Mouse (Mus musculus) kidney, embryonic 15.5 days (tissue): Measurements from ENCODE around the gene Mosmo. TPM values are rescaled to one million over a fixed set of nuclear protein-coding genes. Genes with fewer than 3 reads are reported as not detected.
A peak's percentile ranks its signal among the peaks of the same experiment; 100 is the strongest.

ENCODE experiments used
- ATAC-seq: fragments of 200-750 bp; cut with Nextera tagmentation; replicated peaks from 2 replicates; pipeline ENCODE4 v1.8.0; 2017; ENCODE audit warnings: moderate TSS enrichment; ENCODE audit not compliant: low FRiP score
- H3K27ac ChIP-seq: fragments of 300-500 bp; sonication (generic); 2 replicates; pipeline ENCODE4 v1.5.1; 2015; ENCODE audit warnings: mild to moderate bottlenecking, inconsistent platforms
- H3K27me3 ChIP-seq: fragments of 300-500 bp; sonication (generic); 2 replicates; pipeline ENCODE4 v1.6.1; 2015; ENCODE audit warnings: inconsistent platforms
- H3K36me3 ChIP-seq: fragments of 300-500 bp; sonication (generic); 2 replicates; pipeline ENCODE4 v1.6.1; 2015; ENCODE audit warnings: inconsistent platforms
- H3K4me1 ChIP-seq: fragments of 300-500 bp; sonication (generic); 2 replicates; pipeline ENCODE4 v1.6.1; 2015; ENCODE audit warnings: inconsistent platforms
- H3K4me2 ChIP-seq: fragments of 300-500 bp; sonication (generic); 2 replicates; pipeline ENCODE4 v1.6.1; 2015; ENCODE audit warnings: moderate library complexity, mild to moderate bottlenecking, inconsistent platforms
- H3K4me3 ChIP-seq: fragments of 300-500 bp; sonication (generic); replicated peaks from 2 replicates; pipeline ENCODE4 v1.5.1; 2015; ENCODE audit warnings: mild to moderate bottlenecking, inconsistent platforms
- H3K9ac ChIP-seq: fragments of 300-500 bp; sonication (generic); 2 replicates; pipeline ENCODE4 v1.6.1; 2015; ENCODE audit warnings: mild to moderate bottlenecking, inconsistent platforms
- H3K9me3 ChIP-seq: fragments of 300-500 bp; sonication (generic); replicated peaks from 2 replicates; pipeline ENCODE4 v1.6.1; 2016; ENCODE audit warnings: inconsistent platforms
- WGBS: fragments of 180-500 bp; shearing (Covaris S2); methylation state at CpG from one replicate; pipeline ENCODE4 v1.1.7; 2015; ENCODE audit warnings: mixed read lengths; 5-methylcytosine and 5-hydroxymethylcytosine counted together
- polyA plus RNA-seq: library from polyadenylated mRNA; unstranded; fragments of >200 nt; fragmentation: Nextera tagmentation; extraction: Ambion mirVana; gene quantifications from 2 replicates; pipeline ENCODE4 v1.2.1, GENCODE M21; 2015

Gene Mosmo
- polyA plus RNA-seq, 1 experiment from 2014 or later: 13.3 TPM

GRCm38 (mm10) chr7:120677764-120678531, 530 bp downstream of the Mosmo start:
- Histone ChIP-seq H3K27me3 (no peaks in the 10 kb centered on the region), H3K36me3 (no peaks in the 10 kb centered on the region), H3K9ac (peak overlapping the region; percentile 89), H3K4me3 (peak overlapping the region; percentile 92), H3K4me1 (peaks cover 26% of the 10 kb centered on the region), H3K4me2 (peak overlapping the region; percentile 88), H3K27ac (peak overlapping the region; percentile 66; the same call in 1 of the 2 replicates), H3K9me3 (no peaks in the 10 kb centered on the region)
- peak; percentile 43 for ATAC-seq
- WGBS: 1% methylated on average over 42 of the region's 42 CpGs

DNA sequence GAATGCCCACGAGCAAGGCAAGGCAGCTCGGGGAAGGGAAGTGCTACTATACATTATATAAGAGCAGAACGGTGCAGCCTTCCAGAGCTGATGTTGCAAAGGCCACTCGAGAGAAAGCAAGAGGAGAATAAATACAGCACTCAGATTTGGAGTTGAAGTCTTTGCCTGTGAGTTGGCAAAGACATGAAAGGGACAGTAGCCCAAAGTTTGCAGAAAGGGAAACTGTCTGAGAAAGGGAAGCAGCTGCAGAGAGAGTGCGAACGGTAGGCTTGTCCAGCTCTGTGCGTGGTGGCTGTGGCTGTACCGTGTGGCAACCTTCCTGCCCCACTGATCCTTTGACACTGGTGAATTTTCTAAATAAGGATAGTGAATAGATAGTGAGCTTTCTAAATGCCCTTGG, 1.6 kb downstream of the Mosmo start:
- Histone ChIP-seq H3K4me1 (peaks cover 26% of the 10 kb centered on the region), H3K9me3 (no peaks in the 10 kb centered on the region), H3K4me3 (peak overlapping the region; percentile 92), H3K27me3 (no peaks in the 10 kb centered on the region), H3K27ac (0 out of 2 replicates have a peak overlapping the region, but pooled peaks have one; percentile 2), H3K36me3 (no peaks in the 10 kb centered on the region), H3K4me2 (peak overlapping the region; percentile 88), H3K9ac (0 out of 2 replicates have a peak overlapping the region, but pooled peaks have one; percentile 10)
- ATAC-seq: no peak
- WGBS: 45% methylated on average over 8 of the region's 8 CpGs

GRCm38 (mm10) chr7:120682002-120682401, 4.6 kb downstream of the Mosmo start:
- H3K36me3 ChIP-seq: no peaks in the 10 kb centered on the region
- no peak overlapping the region for H3K4me3 ChIP-seq
- H3K4me2 ChIP-seq: no peak overlapping the region
- H3K9me3 ChIP-seq: no peaks in the 10 kb centered on the region
- H3K27ac ChIP-seq: no peak overlapping the region
- H3K27me3 ChIP-seq: no peaks in the 10 kb centered on the region
- no peak for ATAC-seq
- peaks cover 33% of the 10 kb centered on the region for H3K4me1 ChIP-seq
- 70% methylated on average over 4 of the region's 4 CpGs for WGBS
- H3K9ac ChIP-seq: no peak overlapping the region

DNA sequence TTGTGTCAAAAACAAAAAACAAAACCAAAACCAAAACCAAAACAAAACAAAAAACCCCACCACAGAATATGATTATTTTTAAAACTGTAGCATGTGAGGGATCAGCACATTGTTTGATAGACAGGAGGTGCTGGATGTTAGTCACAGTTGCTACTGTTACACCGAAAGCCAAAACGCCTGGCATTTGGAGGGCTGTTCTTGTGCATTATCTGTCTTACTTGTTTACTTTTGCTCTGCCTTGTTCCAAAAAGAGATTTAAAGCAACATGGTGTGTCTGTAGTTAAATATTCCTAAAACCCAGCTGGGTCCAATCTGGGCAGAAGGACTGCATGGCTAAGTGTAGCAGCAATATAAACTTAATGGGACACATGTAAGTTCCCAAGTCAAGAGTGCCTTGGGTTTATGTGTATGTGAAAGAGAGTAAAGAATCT, 7.3 kb downstream of the Mosmo start:
- Histone ChIP-seq H3K4me2 (no peak overlapping the region), H3K4me1 (peaks cover 15% of the 10 kb centered on the region), H3K4me3 (no peak overlapping the region), H3K9me3 (no peaks in the 10 kb centered on the region), H3K27me3 (no peaks in the 10 kb centered on the region), H3K36me3 (no peaks in the 10 kb centered on the region), H3K9ac (no peak overlapping the region), H3K27ac (no peak overlapping the region)
- ATAC-seq: no peak
- WGBS: 68% methylated on average over 2 of the region's 2 CpGs

DNA sequence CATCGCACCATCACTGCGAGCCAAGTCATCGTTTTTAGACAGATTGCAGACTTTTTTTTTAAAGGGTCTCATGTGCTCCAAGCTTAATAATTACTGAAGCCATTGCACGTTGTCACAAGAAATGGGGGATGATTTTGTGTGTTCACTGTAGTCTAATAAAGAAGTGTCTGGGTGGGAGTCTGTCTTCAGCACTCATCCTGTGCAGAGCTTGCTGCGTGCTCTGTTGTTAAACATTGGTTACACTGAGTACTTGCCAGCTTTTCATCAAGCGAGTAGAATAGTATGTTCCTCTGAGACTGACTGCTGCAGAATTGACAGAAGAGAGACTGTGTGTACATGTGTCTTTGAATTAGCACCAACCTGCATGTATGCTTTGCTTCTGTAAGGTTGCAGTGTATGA, 7.8 kb downstream of the Mosmo start:
- Histone ChIP-seq H3K4me1 (peaks cover 15% of the 10 kb centered on the region), H3K27ac (peak overlapping the region; percentile 23; the same call in 1 of the 2 replicates), H3K9ac (no peak overlapping the region), H3K27me3 (no peaks in the 10 kb centered on the region), H3K4me3 (no peak overlapping the region), H3K9me3 (no peaks in the 10 kb centered on the region), H3K36me3 (no peaks in the 10 kb centered on the region), H3K4me2 (no peak overlapping the region)
- ATAC-seq: no peak
- 68% methylated on average over 6 of the region's 6 CpGs for WGBS

GRCm38 (mm10) chr7:120690634-120691033, 13.2 kb downstream of the Mosmo start:
- ATAC-seq: no peak
- no peak overlapping the region for H3K27ac ChIP-seq
- WGBS: 74% methylated on average over 4 of the region's 4 CpGs

DNA sequence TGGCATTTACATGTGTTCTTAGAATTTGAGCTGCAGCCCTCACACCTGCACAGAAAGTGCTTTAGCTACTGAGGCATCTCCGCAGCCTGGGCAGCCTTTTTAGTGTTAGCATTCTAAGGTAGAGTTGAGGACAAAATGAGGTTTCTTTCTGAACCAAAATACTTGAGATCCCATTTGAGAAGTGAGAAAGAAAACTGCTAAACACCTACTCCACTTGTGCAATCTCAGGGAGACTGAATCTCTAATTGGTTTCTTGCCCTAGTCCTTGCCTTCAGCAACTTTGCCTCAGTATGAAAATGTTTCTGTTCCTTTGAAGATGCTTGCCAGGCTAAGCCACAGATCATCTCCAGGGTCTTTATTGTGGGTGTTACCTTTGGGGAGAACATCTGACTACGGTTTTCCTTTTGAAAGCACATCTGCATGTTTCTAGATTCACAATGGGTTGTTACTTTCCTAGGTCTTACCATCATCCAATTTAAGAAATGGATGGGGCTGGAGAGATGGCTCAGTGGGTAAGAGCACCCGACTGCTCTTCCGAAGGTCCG, 16.5 kb downstream of the Mosmo start:
- H3K4me2 ChIP-seq: no peak overlapping the region
- peaks cover 22% of the 10 kb centered on the region for H3K36me3 ChIP-seq
- no peaks in the 10 kb centered on the region for H3K4me1 ChIP-seq
- no peak overlapping the region for H3K4me3 ChIP-seq
- no peak for ATAC-seq
- no peaks in the 10 kb centered on the region for H3K9me3 ChIP-seq
- no peak overlapping the region for H3K27ac ChIP-seq
- H3K27me3 ChIP-seq: no peaks in the 10 kb centered on the region
- WGBS: 93% methylated on average over 5 of the region's 5 CpGs
- no peak overlapping the region for H3K9ac ChIP-seq

More at GRCm38 (mm10) chr7:120690634-120691033, 13.2 kb downstream of the Mosmo start:
- Histone ChIP-seq H3K4me1 (0 out of 2 replicates have a peak, but pooled peaks cover 1% of the 10 kb centered on the region), H3K9ac (no peak overlapping the region), H3K27me3 (no peaks in the 10 kb centered on the region), H3K9me3 (no peaks in the 10 kb centered on the region), H3K4me2 (no peak overlapping the region), H3K4me3 (no peak overlapping the region), H3K36me3 (peaks cover 16% of the 10 kb centered on the region; the same call in 1 of the 2 replicates)

DNA sequence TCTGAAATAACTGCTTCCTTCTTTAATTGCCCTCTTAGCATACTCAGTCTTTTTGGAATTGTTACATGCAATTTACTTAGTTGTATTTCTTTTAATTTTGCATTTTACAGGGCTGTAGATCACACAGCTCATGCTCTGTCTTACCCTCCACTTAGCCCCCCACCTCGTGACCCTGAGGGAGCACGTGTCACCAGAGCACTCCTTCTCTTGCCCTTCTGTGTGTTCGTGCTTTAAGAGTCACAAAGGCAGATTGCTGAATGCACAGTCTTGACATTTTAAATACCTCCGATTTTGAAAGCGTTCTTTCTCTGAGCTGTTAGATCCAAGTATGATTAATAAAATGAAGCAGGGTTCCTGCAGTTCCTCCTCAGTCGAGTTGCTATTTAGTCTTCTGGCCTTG, 17.8 kb downstream of the Mosmo start:
- no peak for ATAC-seq
- 28% methylated on average over 6 of the region's 6 CpGs for WGBS

DNA sequence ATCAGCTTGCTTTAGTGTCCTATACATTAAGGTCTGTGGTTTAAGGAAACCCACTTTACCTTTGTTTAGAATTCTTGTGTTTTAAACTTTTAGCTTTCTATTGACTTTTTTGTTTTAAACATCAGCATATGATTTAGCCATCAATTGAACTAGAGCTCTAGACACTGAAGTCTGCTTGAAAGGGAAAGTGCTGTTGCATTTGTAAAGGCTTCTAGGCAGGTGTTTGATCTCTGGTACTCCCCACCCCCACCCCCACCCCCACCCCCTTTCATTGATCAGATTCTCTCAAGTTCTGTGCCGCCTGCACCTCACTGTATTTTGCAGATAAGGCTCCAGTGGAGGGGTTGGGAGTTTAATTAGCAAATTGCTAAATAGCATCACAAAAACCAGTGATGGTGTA, 18.2 kb downstream of the Mosmo start:
- Histone ChIP-seq H3K4me3 (no peak overlapping the region), H3K36me3 (peaks cover 19% of the 10 kb centered on the region), H3K9me3 (no peaks in the 10 kb centered on the region), H3K27ac (no peak overlapping the region), H3K27me3 (no peaks in the 10 kb centered on the region), H3K4me2 (no peak overlapping the region), H3K9ac (no peak overlapping the region), H3K4me1 (no peaks in the 10 kb centered on the region)
- WGBS: 88% methylated on average over 1 of the region's 1 CpGs
- no peak for ATAC-seq

More for the DNA sequence above, 17.8 kb downstream of the Mosmo start:
- peaks cover 22% of the 10 kb centered on the region for H3K36me3 ChIP-seq
- H3K9ac ChIP-seq: no peak overlapping the region
- H3K27me3 ChIP-seq: no peaks in the 10 kb centered on the region
- H3K4me3 ChIP-seq: no peak overlapping the region
- no peaks in the 10 kb centered on the region for H3K9me3 ChIP-seq
- H3K27ac ChIP-seq: no peak overlapping the region
- H3K4me1 ChIP-seq: no peaks in the 10 kb centered on the region
- H3K4me2 ChIP-seq: no peak overlapping the region

DNA sequence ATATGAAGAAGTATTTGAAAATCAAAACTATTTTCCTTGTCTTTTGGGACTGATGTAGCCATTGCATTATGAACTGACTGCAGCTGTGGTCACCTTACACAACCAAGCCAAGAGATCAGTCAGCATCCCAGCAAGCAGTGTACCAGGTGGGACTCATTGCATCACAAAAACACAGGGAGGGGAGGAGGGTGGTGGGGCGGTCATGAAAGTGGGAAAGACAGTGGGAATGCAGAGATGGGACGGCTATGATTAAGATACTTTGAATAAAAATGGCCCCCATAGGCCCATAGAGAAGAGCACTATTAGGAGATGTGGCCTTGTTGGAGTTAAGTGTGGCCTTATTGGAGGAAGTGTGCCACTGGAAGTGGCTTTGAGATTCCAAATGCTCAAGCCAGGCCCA, 18.9 kb downstream of the Mosmo start:
- no peaks in the 10 kb centered on the region for H3K27me3 ChIP-seq

GRCm38 (mm10) chr7:120699586-120699985, 22.2 kb downstream of the Mosmo start:
- Histone ChIP-seq H3K4me1 (no peaks in the 10 kb centered on the region), H3K9me3 (no peaks in the 10 kb centered on the region), H3K36me3 (peaks cover 6% of the 10 kb centered on the region; the same call in 1 of the 2 replicates), H3K9ac (no peak overlapping the region), H3K4me3 (no peak overlapping the region), H3K27ac (no peak overlapping the region), H3K4me2 (no peak overlapping the region), H3K27me3 (no peaks in the 10 kb centered on the region)
- 82% methylated on average over 6 of the region's 6 CpGs for WGBS
- no peak for ATAC-seq

More for the DNA sequence above, 18.9 kb downstream of the Mosmo start:
- H3K4me2 ChIP-seq: no peak overlapping the region
- H3K36me3 ChIP-seq: peaks cover 13% of the 10 kb centered on the region
- H3K9me3 ChIP-seq: no peaks in the 10 kb centered on the region
- ATAC-seq: no peak
- H3K27ac ChIP-seq: no peak overlapping the region
- WGBS: 96% methylated on average over 2 of the region's 2 CpGs
- no peak overlapping the region for H3K9ac ChIP-seq
- H3K4me3 ChIP-seq: no peak overlapping the region
- no peaks in the 10 kb centered on the region for H3K4me1 ChIP-seq

- Histone ChIP-seq H3K27ac (no peak overlapping the region), H3K27me3 (no peaks in the 10 kb centered on the region), H3K4me1 (no peaks in the 10 kb centered on the region), H3K9ac (no peak overlapping the region), H3K9me3 (no peaks in the 10 kb centered on the region), H3K4me3 (no peak overlapping the region), H3K4me2 (no peak overlapping the region), H3K36me3 (no peaks in the 10 kb centered on the region)
- WGBS: 72% methylated on average over 3 of the region's 3 CpGs
- ATAC-seq: no peak
Measured at GRCm38 (mm10) chr7:120703888-120704287, 26.5 kb downstream of the Mosmo start.
